Mouse (Mus musculus) CH12.LX (cell line): Measurements from ENCODE around the gene Olfr1359. TPM values are rescaled to one million over a fixed set of nuclear protein-coding genes. Genes with fewer than 3 reads are reported as not detected.
"Not testable (repeated sequence)": the region's sequence is repeated elsewhere in the genome, so short reads cannot be mapped to it uniquely, and the experiment has no call there.

Experiments used
- DNase-seq: peaks from one replicate; pipeline ENCODE4 v3.0.0-alpha.2; 2013; ENCODE audit errors: extremely low read depth
- H3K27ac ChIP-seq: 2 replicates; pipeline ENCODE4 v1.5.1; 2012; ENCODE audit warnings: low read depth, mild to moderate bottlenecking, control low read depth, moderate library complexity; ENCODE audit not compliant: insufficient read depth
- H3K27me3 ChIP-seq: replicated peaks from 2 replicates; pipeline ENCODE3; 2012; ENCODE audit warnings: inconsistent platforms
- H3K36me3 ChIP-seq, 2 experiments: replicated peaks in 1 of 2; 2 replicates each; pipeline versions ENCODE3 to v1.6.1; 2012; ENCODE audit warnings: inconsistent platforms in 1 of 2, low read length in 1 of 2, mild to moderate bottlenecking in 1 of 2, mixed read lengths in 1 of 2, moderate library complexity in 1 of 2; ENCODE audit not compliant: control insufficient read depth in 1 of 2, insufficient read depth in 1 of 2
- H3K4me1 ChIP-seq, 2 experiments: 2 replicates each; pipeline ENCODE4 v1.6.1; 2012; ENCODE audit warnings: inconsistent platforms in 1 of 2, moderate library complexity in 1 of 2; ENCODE audit not compliant: insufficient read depth in 2 of 2, control insufficient read depth in 1 of 2
- H3K4me2 ChIP-seq: 2 replicates; pipeline ENCODE4 v1.6.1; 2012; ENCODE audit warnings: low read depth, mild to moderate bottlenecking, control low read depth; ENCODE audit not compliant: poor library complexity, insufficient read depth, severe bottlenecking
- H3K4me3 ChIP-seq, 3 experiments: fragments of 150-350 bp in 1 of 3; sonication (generic) in 1 of 3; replicated peaks in 1 of 3; 2 replicates each; pipeline versions ENCODE3 to v1.5.1; 2011 to 2012; ENCODE audit warnings: low read depth in 2 of 3, low read length in 2 of 3, mild to moderate bottlenecking in 2 of 3, moderate library complexity in 2 of 3, control low read depth in 1 of 3, improper control_type of control experiment in 1 of 3, inconsistent platforms in 1 of 3, mixed read lengths in 1 of 3; ENCODE audit not compliant: poor library complexity in 1 of 3
- H3K79me2 ChIP-seq: replicated peaks from 2 replicates; pipeline ENCODE4 v1.6.1; 2012; ENCODE audit warnings: mild to moderate bottlenecking, moderate library complexity; ENCODE audit not compliant: control insufficient read depth, poor library complexity, insufficient read depth, severe bottlenecking; ENCODE audit errors: extremely low read depth
- H3K9ac ChIP-seq: 2 replicates; pipeline ENCODE4 v1.6.1; 2012; ENCODE audit warnings: low read depth, mild to moderate bottlenecking, control low read depth, moderate library complexity; ENCODE audit not compliant: insufficient read depth
- H3K9me3 ChIP-seq: replicated peaks from 2 replicates; pipeline ENCODE3; 2012; ENCODE audit warnings: low read length, inconsistent platforms, mixed read lengths
- BHLHE40 ChIP-seq: IDR thresholded peaks from 2 replicates; pipeline ENCODE4 v1.6.1; 2011; ENCODE audit warnings: mild to moderate bottlenecking, low read depth, low read length, improper control_type of control experiment
- CHD1 ChIP-seq: IDR thresholded peaks from 2 replicates; pipeline ENCODE4 v1.6.1; 2012; ENCODE audit warnings: low read depth, low read length, improper control_type of control experiment, inconsistent platforms
- CHD2 ChIP-seq: IDR thresholded peaks from 2 replicates; pipeline ENCODE4 v1.6.1; 2011; ENCODE audit warnings: low read length, improper control_type of control experiment
- E2F4 ChIP-seq: IDR thresholded peaks from 2 replicates; pipeline ENCODE4 v1.6.1; 2011; ENCODE audit warnings: low read depth, low read length, improper control_type of control experiment; ENCODE audit not compliant: insufficient replicate concordance
- EP300 ChIP-seq: IDR thresholded peaks from 2 replicates; pipeline ENCODE4 v1.6.1; 2011; ENCODE audit warnings: low read length, improper control_type of control experiment
- ETS1 ChIP-seq: conservative IDR thresholded peaks from 2 replicates; pipeline ENCODE4 v1.6.1; 2012; ENCODE audit warnings: low read depth, mild to moderate bottlenecking, inconsistent platforms, low read length, improper control_type of control experiment, moderate library complexity
- JUN ChIP-seq: IDR thresholded peaks from 2 replicates; pipeline ENCODE4 v1.6.1; 2011; ENCODE audit warnings: low read depth, mild to moderate bottlenecking, low read length, improper control_type of control experiment, moderate library complexity; ENCODE audit not compliant: insufficient read depth
- KAT2A ChIP-seq: IDR thresholded peaks from 2 replicates; pipeline ENCODE4 v1.6.1; 2012; ENCODE audit warnings: low read length, improper control_type of control experiment, inconsistent platforms; ENCODE audit not compliant: insufficient replicate concordance
- MAZ ChIP-seq: IDR thresholded peaks from 2 replicates; pipeline ENCODE4 v1.6.1; 2012; ENCODE audit warnings: low read depth, mild to moderate bottlenecking, inconsistent platforms, low read length, improper control_type of control experiment, moderate library complexity
- MEF2A ChIP-seq: IDR thresholded peaks from 2 replicates; pipeline ENCODE4 v1.6.1; 2014; ENCODE audit warnings: low read depth, mild to moderate bottlenecking, inconsistent platforms, low read length, improper control_type of control experiment, borderline replicate concordance
- MXI1 ChIP-seq: IDR thresholded peaks from 2 replicates; pipeline ENCODE4 v1.6.1; 2011; ENCODE audit warnings: mild to moderate bottlenecking, low read depth, low read length, improper control_type of control experiment
- MYC ChIP-seq: IDR thresholded peaks from 2 replicates; pipeline ENCODE4 v1.6.1; 2011; ENCODE audit warnings: low read depth, mild to moderate bottlenecking, improper control_type of control experiment, low read length
- NELFE ChIP-seq: IDR thresholded peaks from 2 replicates; pipeline ENCODE4 v1.6.1; 2011; ENCODE audit warnings: low read depth, low read length, improper control_type of control experiment
- NRF1 ChIP-seq: IDR thresholded peaks from 2 replicates; pipeline ENCODE4 v1.6.1; 2014; ENCODE audit warnings: low read depth, mild to moderate bottlenecking, inconsistent platforms, low read length, improper control_type of control experiment, moderate library complexity
- POLR2A ChIP-seq: IDR thresholded peaks from 2 replicates; pipeline ENCODE4 v1.6.1; 2011; ENCODE audit warnings: low read depth, mild to moderate bottlenecking, improper control_type of control experiment, low read length
- POLR2AphosphoS2 ChIP-seq: IDR thresholded peaks from 2 replicates; pipeline ENCODE4 v1.6.1; 2011; ENCODE audit warnings: low read depth, low read length, improper control_type of control experiment
- RCOR1 ChIP-seq: conservative IDR thresholded peaks from 2 replicates; pipeline ENCODE4 v1.6.1; 2012; ENCODE audit warnings: low read depth, mild to moderate bottlenecking, inconsistent platforms, low read length, improper control_type of control experiment
- SIN3A ChIP-seq: IDR thresholded peaks from 2 replicates; pipeline ENCODE4 v1.6.1; 2012; ENCODE audit warnings: low read length, improper control_type of control experiment, inconsistent platforms
- TBP ChIP-seq: conservative IDR thresholded peaks from 2 replicates; pipeline ENCODE4 v1.6.1; 2011; ENCODE audit warnings: low read depth, low read length, improper control_type of control experiment
- TCF12 ChIP-seq: IDR thresholded peaks from 2 replicates; pipeline ENCODE4 v1.6.1; 2014; ENCODE audit warnings: low read depth, mild to moderate bottlenecking, inconsistent platforms, low read length, improper control_type of control experiment
- UBTF ChIP-seq: IDR thresholded peaks from 2 replicates; pipeline ENCODE4 v1.6.1; 2012; ENCODE audit warnings: low read depth, mild to moderate bottlenecking, inconsistent platforms, low read length, improper control_type of control experiment, moderate library complexity
- ZMIZ1 ChIP-seq: IDR thresholded peaks from 2 replicates; pipeline ENCODE4 v1.6.1; 2012; ENCODE audit warnings: low read depth, mild to moderate bottlenecking, inconsistent platforms, low read length, improper control_type of control experiment
- dilution Hi-C: fragments of 300-500 bp; cut with MboI; formaldehyde crosslinking; loops from 2 replicates; pipeline ENCODE4 v1.14.3; 2020; ENCODE audit warnings: low sequenced_read_pairs; ENCODE audit not compliant: extremely low pct_unique_long_range_greater_than_20kb, extremely low pct_ligation_motif_present
- in situ Hi-C: fragments of 300-500 bp; cut with MboI; formaldehyde crosslinking; loops from 3 replicates; pipeline ENCODE4 v1.14.3; 2019; ENCODE audit warnings: low sequenced_read_pairs, low pct_ligation_motif_present, low pct_unique_long_range_greater_than_20kb, mixed read lengths
- polyA plus RNA-seq: library from polyadenylated mRNA; unstranded; fragments of >175 nt; gene quantifications from 2 replicates; pipeline ENCODE4 v1.2.1, GENCODE M21; 2012; ENCODE audit warnings: low read depth; ENCODE audit not compliant: insufficient read length
- total RNA-seq, 2 experiments: library from RNA; depleted of rRNA; stranded (reverse); fragments of 300-350 nt in 1 of 2; fragments of >200 nt in 1 of 2; gene quantifications; 2 replicates each; pipeline ENCODE4 v1.2.3; 2012 to 2014

The Olfr1359 gene
- total and polyA plus RNA-seq, 3 experiments, result not detected

DNA sequence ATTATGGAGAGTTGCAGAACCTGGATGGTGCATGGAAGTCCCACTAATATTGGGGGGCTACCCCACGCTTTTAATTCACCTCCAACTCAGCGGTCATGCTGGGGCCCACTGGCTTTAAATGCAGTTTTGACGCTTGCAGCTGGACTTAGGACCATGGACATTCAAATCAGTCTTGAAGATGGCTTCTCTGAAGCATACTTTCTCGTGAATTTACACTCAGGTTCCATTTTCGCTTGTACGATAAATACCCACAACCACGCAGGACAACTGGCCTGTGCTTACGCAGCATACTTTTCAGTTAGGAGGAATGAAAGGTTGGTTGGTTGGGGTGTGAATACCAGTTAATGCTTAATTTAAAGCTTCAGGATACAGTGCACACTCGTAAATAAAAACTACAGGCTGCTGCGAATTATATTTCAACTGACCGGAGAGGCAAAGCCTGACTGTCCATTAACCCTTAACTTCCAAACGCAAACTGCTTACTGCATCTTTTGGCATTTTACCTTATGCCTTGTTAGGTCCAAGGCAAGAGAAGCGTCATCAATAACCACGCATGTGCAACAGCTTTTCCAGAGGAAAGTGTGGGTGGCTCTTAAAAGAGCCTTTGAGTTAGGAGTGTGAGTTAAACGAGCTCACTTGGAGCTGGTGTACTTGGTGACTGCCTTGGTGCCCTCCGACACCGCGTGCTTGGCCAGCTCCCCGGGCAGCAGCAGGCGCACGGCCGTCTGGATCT is 17.4 kb downstream of the Olfr1359 start:
- Histone ChIP-seq H3K4me1 (peaks cover 2 to 26% of the 10 kb centered on the region in 2 experiments; a peak in 2 of 4 replicates), H3K4me3 (peak overlapping the region; percentile 12 to 45 (median 23)), H3K27ac (peak overlapping the region; percentile 81), H3K27me3 (peaks cover 3% of the 10 kb centered on the region), H3K36me3 (no peaks in the 10 kb centered on the region), H3K9me3 (no peaks in the 10 kb centered on the region), H3K79me2 (no peaks in the 10 kb centered on the region), H3K4me2 (peak overlapping the region; percentile 94), H3K9ac (peak overlapping the region; percentile 41)
- peak; percentile 68 for DNase-seq
- dilution Hi-C loops, result no loop called here
- TF ChIP-seq POLR2AphosphoS2 (peak; percentile 98), ETS1 (0 out of 2 replicates have a peak, but pooled peaks have one; percentile 4), JUN (no peak), ZMIZ1 (peak; percentile 99; the same call in 1 of the 2 replicates), MXI1 (0 out of 2 replicates have a peak, but pooled peaks have one; percentile 37), POLR2A (peak; percentile 87), BHLHE40 (peak; percentile 2; the same call in 1 of the 2 replicates), EP300 (no peak), NRF1 (peak; percentile 72), TBP (peak; percentile 55; the same call in 1 of the 2 replicates), CHD1 (peak; percentile 73; the same call in 1 of the 2 replicates), SIN3A (0 out of 2 replicates have a peak, but pooled peaks have one; percentile 30), UBTF (peak; percentile 87; the same call in 1 of the 2 replicates), NELFE (peak; percentile 89; the same call in 1 of the 2 replicates), RCOR1 (no peak)
- in situ Hi-C loops, result loop anchor here (25.0 kb wide), 2 partner anchors 222 to 328 kb away; partner anchors contain the start of gene Zfp184

DNA sequence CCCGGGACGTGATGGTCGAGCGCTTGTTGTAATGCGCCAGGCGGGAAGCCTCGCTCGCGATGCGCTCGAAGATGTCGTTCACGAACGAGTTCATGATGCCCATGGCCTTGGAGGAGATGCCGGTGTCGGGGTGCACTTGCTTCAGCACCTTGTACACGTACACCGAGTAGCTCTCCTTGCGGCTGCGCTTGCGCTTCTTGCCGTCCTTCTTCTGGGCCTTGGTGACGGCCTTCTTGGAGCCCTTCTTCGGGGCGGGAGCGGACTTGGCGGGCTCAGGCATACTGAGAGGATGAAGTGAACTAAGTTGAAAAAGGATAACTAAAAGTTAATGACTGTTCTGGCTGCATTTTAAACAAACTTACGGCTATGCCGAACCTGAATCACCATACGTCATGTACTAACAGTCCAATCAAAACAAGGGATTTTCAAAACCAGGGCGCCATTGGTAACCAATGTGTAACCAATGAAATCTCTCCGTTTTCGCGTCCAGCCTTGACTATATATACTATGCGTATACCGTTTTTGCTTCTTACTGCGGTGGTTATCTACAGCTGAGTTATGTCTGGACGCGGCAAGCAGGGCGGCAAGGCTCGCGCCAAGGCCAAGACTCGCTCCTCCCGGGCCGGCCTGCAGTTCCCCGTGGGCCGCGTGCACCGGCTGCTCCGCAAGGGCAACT is 18.1 kb downstream of the Olfr1359 start, which contains the start of the genes Hist1h2bl and Hist1h2ai:
Hist1h2bl (minus strand) TSS at position 280 of the 676 bp plus-strand sequence.
Hist1h2ai (plus strand) TSS at position 559 of the 676 bp plus-strand sequence.
- dilution Hi-C loops, H3K36me3 ChIP-seq, H3K27me3 ChIP-seq, H3K79me2 ChIP-seq, H3K9me3 ChIP-seq: not testable (repeated sequence)
- Histone ChIP-seq H3K27ac (peak within 1 kb of the TSS; percentile 95), H3K4me1 (peaks cover 2 to 30% of the 10 kb centered on the region in 2 experiments; a peak in 2 of 4 replicates), H3K4me3 (peak within 1 kb of the TSS; percentile 35 to 59 (median 50)), H3K4me2 (peak within 1 kb of the TSS; percentile 94), H3K9ac (peak within 1 kb of the TSS; percentile 82)
- TF ChIP-seq MEF2A, result peak; percentile 28; the same call in 1 of the 2 replicates
- peak; percentile 49 for TF ChIP-seq NRF1
- TF ChIP-seq KAT2A, result 0 out of 2 replicates have a peak, but pooled peaks have one; percentile 16
- 0 out of 2 replicates have a peak, but pooled peaks have one; percentile 77 for TF ChIP-seq E2F4
- 0 out of 2 replicates have a peak, but pooled peaks have one; percentile 34 for TF ChIP-seq MYC
- TF ChIP-seq RCOR1, result peak; percentile 76; the same call in 1 of the 2 replicates
- TF ChIP-seq TBP, result peak; percentile 99
- TF ChIP-seq MAZ, result 0 out of 2 replicates have a peak, but pooled peaks have one; percentile 49
- peak; percentile 90 for TF ChIP-seq TCF12
- TF ChIP-seq SIN3A, result peak; percentile 24; the same call in 1 of the 2 replicates
- TF ChIP-seq CHD2, result peak; percentile 88
- TF ChIP-seq MXI1, result 0 out of 2 replicates have a peak, but pooled peaks have one; percentile 36
- peak; percentile 13 for TF ChIP-seq NELFE
- TF ChIP-seq POLR2A, result peak; percentile 63
- TF ChIP-seq UBTF, result 0 out of 2 replicates have a peak, but pooled peaks have one; percentile 84
- TF ChIP-seq ZMIZ1, result peak; percentile 31
- in situ Hi-C loops, result loop anchor here (25.0 kb wide), 2 partner anchors 221 to 329 kb away; partner anchors contain the start of gene Zfp184
- DNase-seq, result peak; percentile 96
